Mouse (Mus musculus): ENCODE measurements around the gene Eif4a1.

- no peak for TF ChIP-seq ZC3H11A (IDR thresholded peaks at IDR 0.05; ENCODE audit: borderline replicate concordance, low read depth, low read length)
- no peak for TF ChIP-seq CHD2 (IDR thresholded peaks at IDR 0.05; ENCODE audit: low read depth, low read length)
- no peak for TF ChIP-seq ZNF384 (IDR thresholded peaks at IDR 0.05; ENCODE audit: low read depth, low read length)
- no peak for TF ChIP-seq MAFK (IDR thresholded peaks at IDR 0.05; ENCODE audit: insufficient read depth, low read depth, low read length)
These were observed 5.6 kb downstream of the Eif4a1 start for GRCm38 (mm10) chr11:69666665-69667005.

Data from ES-E14 (cell line).